Mouse (Mus musculus) hindbrain, postnatal 0 days (tissue): ENCODE data around the gene Ror2. TPM values are rescaled to one million over a fixed set of nuclear protein-coding genes. Genes with fewer than 3 reads are reported as not detected.

Experiments
- ATAC-seq: fragments of 200-750 bp; cut with Nextera tagmentation; 2 replicates; pipeline ENCODE4 v1.8.0; 2017; ENCODE audit warnings: mild to moderate bottlenecking, moderate TSS enrichment, moderate library complexity
- DNase-seq: peaks from one replicate; pipeline ENCODE4 v3.0.0-alpha.2; 2015; ENCODE audit warnings: low spot score
- H3K27ac ChIP-seq: fragments of 300-500 bp; sonication (generic); 2 replicates; pipeline ENCODE4 v1.5.1; 2014; ENCODE audit warnings: mild to moderate bottlenecking
- H3K27me3 ChIP-seq: fragments of 300-500 bp; sonication (generic); 2 replicates; pipeline ENCODE4 v1.6.1; 2014; ENCODE audit warnings: low read length, mixed read lengths; ENCODE audit not compliant: insufficient read depth
- H3K36me3 ChIP-seq: fragments of 300-500 bp; sonication (generic); 2 replicates; pipeline ENCODE4 v1.6.1; 2014; ENCODE audit warnings: low read length, mixed read lengths; ENCODE audit not compliant: insufficient read depth
- H3K4me1 ChIP-seq: fragments of 300-500 bp; sonication (generic); 2 replicates; pipeline ENCODE4 v1.6.1; 2014; ENCODE audit warnings: antibody characterized with exemption, low read length, mixed read lengths; ENCODE audit not compliant: insufficient read depth
- H3K4me2 ChIP-seq: fragments of 300-500 bp; sonication (generic); 2 replicates; pipeline ENCODE4 v1.6.1; 2014; ENCODE audit warnings: low read depth, mild to moderate bottlenecking, low read length, moderate library complexity, mixed read lengths
- H3K4me3 ChIP-seq: fragments of 300-500 bp; sonication (generic); 2 replicates; pipeline ENCODE4 v1.5.1; 2014; ENCODE audit warnings: low read length
- H3K9ac ChIP-seq: fragments of 300-500 bp; sonication (generic); replicated peaks from 2 replicates; pipeline ENCODE4 v1.6.1; 2014; ENCODE audit warnings: mild to moderate bottlenecking, low read length, moderate library complexity, mixed read lengths
- H3K9me3 ChIP-seq: fragments of 300-500 bp; sonication (generic); 2 replicates; pipeline ENCODE4 v1.6.1; 2016; ENCODE audit warnings: low read length, mixed read lengths
- CTCF ChIP-seq: IDR thresholded peaks from 2 replicates; pipeline ENCODE4 v1.5.1; 2016; ENCODE audit warnings: antibody characterized with exemption, control low read depth, low read depth
- WGBS: fragments of 180-500 bp; shearing (Covaris S2); extraction: QIAGEN DNeasy Blood & Tissue Kit; methylation state at CpG from one replicate; pipeline ENCODE4 v1.1.7; 2014; 5-methylcytosine and 5-hydroxymethylcytosine counted together
- polyA plus RNA-seq: library from polyadenylated mRNA; unstranded; fragments of >200 nt; fragmentation: Nextera tagmentation; extraction: Ambion mirVana; gene quantifications from 2 replicates; pipeline ENCODE4 v1.2.1, GENCODE M21; 2015
- total RNA-seq: library from RNA; depleted of rRNA; stranded (reverse); fragments of >200 nt; gene quantifications from 2 replicates; pipeline ENCODE4 v1.2.3, GENCODE M21; 2014

Ror2 gene
- total and polyA plus RNA-seq, 2 experiments from 2014 or later = 2.5 to 7.5 TPM

- no peak overlapping the region for H3K4me2 ChIP-seq
- no peak for TF ChIP-seq CTCF
- no peaks in the 10 kb centered on the region for H3K9me3 ChIP-seq
- no peak for DNase-seq
- 69% methylated on average over 10 of the region's 10 CpGs for WGBS
- ATAC-seq = no peak
- H3K9ac ChIP-seq = no peak overlapping the region
- no peak overlapping the region for H3K27ac ChIP-seq
- no peaks in the 10 kb centered on the region for H3K4me1 ChIP-seq
- no peaks in the 10 kb centered on the region for H3K36me3 ChIP-seq
- H3K4me3 ChIP-seq = no peak overlapping the region
- H3K27me3 ChIP-seq = no peaks in the 10 kb centered on the region
Observed at GRCm38 (mm10) chr13:53302688-53303087, 16.8 kb upstream of the Ror2 start.

- H3K27ac ChIP-seq = no peak overlapping the region
- no peak overlapping the region for H3K4me2 ChIP-seq
- no peak for TF ChIP-seq CTCF
- H3K4me1 ChIP-seq = no peaks in the 10 kb centered on the region
- DNase-seq = no peak
- no peak for ATAC-seq
- H3K4me3 ChIP-seq = no peak overlapping the region
- no peaks in the 10 kb centered on the region for H3K9me3 ChIP-seq
- 75% methylated on average over 12 of the region's 12 CpGs for WGBS
- no peaks in the 10 kb centered on the region for H3K36me3 ChIP-seq
- H3K9ac ChIP-seq = no peak overlapping the region
- no peaks in the 10 kb centered on the region for H3K27me3 ChIP-seq
Observed at GRCm38 (mm10) chr13:53293065-53293464, 7.1 kb upstream of the Ror2 start.

GRCm38 (mm10) chr13:53292244-53292643 lies 6.3 kb upstream of the Ror2 start:
- ATAC-seq (no peak), DNase-seq (no peak)
- Histone ChIP-seq H3K9me3 (no peaks in the 10 kb centered on the region), H3K27ac (no peak overlapping the region), H3K27me3 (no peaks in the 10 kb centered on the region), H3K36me3 (no peaks in the 10 kb centered on the region), H3K9ac (no peak overlapping the region), H3K4me2 (no peak overlapping the region), H3K4me3 (no peak overlapping the region), H3K4me1 (no peaks in the 10 kb centered on the region)
- WGBS = 44% methylated on average over 3 of the region's 3 CpGs
- no peak for TF ChIP-seq CTCF

GRCm38 (mm10) chr13:53285261-53285755 lies 616 bp downstream of the Ror2 start:
- 3% methylated on average over 25 of the region's 35 CpGs for WGBS
- Histone ChIP-seq H3K4me3 (peak overlapping the region; percentile 49), H3K9me3 (no peaks in the 10 kb centered on the region), H3K9ac (peak overlapping the region; percentile 45), H3K4me1 (no peaks in the 10 kb centered on the region), H3K36me3 (no peaks in the 10 kb centered on the region), H3K27ac (no peak overlapping the region), H3K4me2 (peak overlapping the region; percentile 69), H3K27me3 (peaks cover 17% of the 10 kb centered on the region; the same call in 1 of the 2 replicates)
- DNase-seq = peak; percentile 48
- no peak for TF ChIP-seq CTCF
- ATAC-seq = peak; percentile 66; the same call in 1 of the 2 replicates

GRCm38 (mm10) chr13:53284740-53285191 lies 1.2 kb downstream of the Ror2 start:
- no peak overlapping the region for H3K9ac ChIP-seq
- DNase-seq = no peak
- 10% methylated on average over 17 of the region's 17 CpGs for WGBS

GRCm38 (mm10) chr13:53281604-53282396 lies 4.1 kb downstream of the Ror2 start:
- TF ChIP-seq CTCF = no peak
- ATAC-seq (no peak), DNase-seq (no peak)
- Histone ChIP-seq H3K9ac (no peak overlapping the region), H3K4me1 (no peaks in the 10 kb centered on the region), H3K4me3 (no peak overlapping the region), H3K9me3 (no peaks in the 10 kb centered on the region), H3K27ac (no peak overlapping the region), H3K4me2 (no peak overlapping the region), H3K36me3 (no peaks in the 10 kb centered on the region), H3K27me3 (peaks cover 17% of the 10 kb centered on the region; the same call in 1 of the 2 replicates)
- WGBS = 75% methylated on average over 11 of the region's 11 CpGs

More at GRCm38 (mm10) chr13:53284740-53285191, 1.2 kb downstream of the Ror2 start:
- TF ChIP-seq CTCF = no peak
- Histone ChIP-seq H3K36me3 (no peaks in the 10 kb centered on the region), H3K27ac (no peak overlapping the region), H3K4me1 (no peaks in the 10 kb centered on the region), H3K27me3 (peaks cover 17% of the 10 kb centered on the region; the same call in 1 of the 2 replicates), H3K9me3 (no peaks in the 10 kb centered on the region), H3K4me2 (peak overlapping the region; percentile 69), H3K4me3 (peak overlapping the region; percentile 49)
- ATAC-seq = no peak

GRCm38 (mm10) chr13:53278908-53279307 lies 7.0 kb downstream of the Ror2 start:
- 68% methylated on average over 10 of the region's 10 CpGs for WGBS
- no peaks in the 10 kb centered on the region for H3K36me3 ChIP-seq

More at GRCm38 (mm10) chr13:53278908-53279307, 7.0 kb downstream of the Ror2 start:
- Histone ChIP-seq H3K27ac (no peak overlapping the region), H3K4me2 (no peak overlapping the region), H3K4me3 (no peak overlapping the region), H3K27me3 (no peaks in the 10 kb centered on the region), H3K4me1 (peaks cover 2% of the 10 kb centered on the region; the same call in 1 of the 2 replicates), H3K9ac (no peak overlapping the region), H3K9me3 (no peaks in the 10 kb centered on the region)
- ATAC-seq = no peak
- no peak for TF ChIP-seq CTCF
- no peak for DNase-seq
